Mouse (Mus musculus): ENCODE data around the gene Slc26a5.

DNA sequence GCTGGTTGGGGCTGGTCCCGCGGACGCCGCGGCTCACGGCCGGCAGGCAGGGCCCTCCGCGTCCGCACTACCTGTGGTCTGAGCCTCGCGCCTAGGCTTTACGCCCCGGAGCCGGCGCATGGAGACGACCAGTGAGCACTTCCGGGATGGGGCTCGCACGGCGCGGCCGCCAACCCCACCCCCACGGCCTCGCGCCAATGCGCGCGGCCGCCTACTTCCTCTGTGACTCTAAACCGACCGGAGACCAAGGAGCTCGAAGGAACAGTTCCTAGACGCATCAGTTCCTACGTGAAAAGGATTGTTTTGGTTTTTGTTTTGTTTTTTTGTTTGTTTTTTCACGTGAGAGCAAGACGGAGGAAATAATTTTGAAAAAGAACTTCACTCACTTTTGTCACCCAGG, 80.4 kb downstream of the Slc26a5 start, which contains the start of the genes Dnajc2 and Psmc2:
- TF ChIP-seq CTCF (IDR thresholded peaks at IDR 0.05; ENCODE audit: low read depth) (no peak), EP300 (IDR thresholded peaks at IDR 0.05; ENCODE audit: low read depth) (0 out of 2 replicates have a peak, but pooled peaks have one; percentile 40)
